Mouse (Mus musculus) testis, adult 2 months (tissue): ENCODE data around the gene Gm2000. TPM values are rescaled to one million over a fixed set of nuclear protein-coding genes. Genes with fewer than 3 reads are reported as not detected.

Source experiments
- H3K27ac ChIP-seq: fragments of 200-500 bp; 2 replicates; pipeline ENCODE4 v1.5.1; 2012; ENCODE audit warnings: low read depth, low read length; ENCODE audit not compliant: control insufficient read depth, insufficient read depth
- H3K27me3 ChIP-seq: fragments of 200-500 bp; 2 replicates; pipeline ENCODE4 v1.6.1; 2012; ENCODE audit warnings: mild to moderate bottlenecking, low read length, moderate library complexity; ENCODE audit not compliant: control insufficient read depth, insufficient read depth
- H3K36me3 ChIP-seq: fragments of 200-500 bp; 2 replicates; pipeline ENCODE4 v1.6.1; 2012; ENCODE audit warnings: mild to moderate bottlenecking, low read length; ENCODE audit not compliant: control insufficient read depth, insufficient read depth
- H3K4me1 ChIP-seq: fragments of 200-500 bp; 2 replicates; pipeline ENCODE4 v1.6.1; 2012; ENCODE audit warnings: low read length; ENCODE audit not compliant: control insufficient read depth, insufficient read depth
- H3K4me3 ChIP-seq: fragments of 200-500 bp; 2 replicates; pipeline ENCODE4 v1.5.1; 2012; ENCODE audit warnings: low read depth, mild to moderate bottlenecking, low read length, moderate library complexity, mixed read lengths; ENCODE audit not compliant: control insufficient read depth
- CTCF ChIP-seq: fragments of 200-500 bp; IDR thresholded peaks from 2 replicates; pipeline ENCODE4 v1.5.1; 2012; ENCODE audit warnings: low read depth, mild to moderate bottlenecking, inconsistent platforms, low read length, moderate library complexity; ENCODE audit not compliant: control insufficient read depth, insufficient read depth, insufficient replicate concordance
- POLR2A ChIP-seq: fragments of 200-500 bp; IDR thresholded peaks from 2 replicates; pipeline ENCODE4 v1.6.1; 2012; ENCODE audit warnings: low read depth, mild to moderate bottlenecking, inconsistent platforms, low read length, moderate library complexity; ENCODE audit not compliant: control insufficient read depth
- polyA plus RNA-seq: library from polyadenylated mRNA; depleted of rRNA; stranded (reverse); fragments of >200 nt; gene quantifications from 2 replicates; pipeline ENCODE4 v1.2.3, GENCODE M21; 2012; rRNA removed

The Gm2000 gene
- polyA plus RNA-seq = 6.9 and 7.6 TPM in 2 replicates

DNA sequence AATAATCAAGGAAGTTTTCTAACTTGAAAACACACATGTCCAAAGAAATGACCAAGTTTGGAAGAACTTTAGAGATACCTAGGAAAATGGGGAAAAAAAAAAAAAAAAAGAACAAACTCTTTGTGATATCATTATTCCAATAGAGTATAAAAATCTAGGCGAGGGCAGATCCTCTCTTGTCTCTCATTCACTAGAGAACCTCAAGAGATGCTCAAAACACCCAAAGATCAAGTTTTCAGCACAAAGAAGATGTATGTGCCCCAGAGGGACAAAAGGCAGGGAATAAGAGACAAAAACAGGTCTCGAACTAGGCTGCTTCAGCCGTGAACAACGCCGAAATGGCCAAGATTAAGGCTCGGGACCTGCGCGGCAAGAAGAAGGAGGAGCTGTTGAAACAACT, at the start of gene Gm2000:
Gene Gm2000, plus strand, starts transcription at position 301 of the 400 bp plus-strand sequence.
- Histone ChIP-seq H3K36me3 (peaks cover 2% of the 10 kb centered on the region; the same call in 1 of the 2 replicates), H3K4me1 (no peaks in the 10 kb centered on the region), H3K27me3 (no peaks in the 10 kb centered on the region), H3K27ac (no peak within 1 kb of the TSS), H3K4me3 (no peak within 1 kb of the TSS)
- no peak for TF ChIP-seq CTCF
- TF ChIP-seq POLR2A = no peak

DNA sequence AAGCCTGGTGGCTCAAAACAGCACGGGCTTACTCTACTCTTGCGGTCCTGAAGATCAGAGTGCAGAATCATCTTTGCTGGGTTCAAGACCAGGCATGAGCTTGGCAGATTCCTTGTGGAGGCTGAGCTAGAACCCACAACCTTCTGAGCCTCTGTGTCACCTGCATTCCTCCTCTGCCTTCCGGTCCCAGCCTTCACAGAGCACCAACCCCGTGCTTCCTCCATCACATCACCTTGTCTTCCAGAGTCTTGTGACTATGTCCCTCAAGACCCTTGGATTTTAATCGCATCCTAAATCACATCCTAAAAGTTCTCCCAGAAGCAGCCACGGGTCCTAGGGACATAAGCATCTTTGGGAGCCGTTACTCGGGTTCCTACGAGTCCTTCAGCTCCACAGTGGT, 42.7 kb upstream of the Gm2000 start:
- Histone ChIP-seq H3K36me3 (no peaks in the 10 kb centered on the region), H3K4me3 (no peak overlapping the region), H3K27ac (no peak overlapping the region), H3K4me1 (no peaks in the 10 kb centered on the region), H3K27me3 (no peaks in the 10 kb centered on the region)
- no peak for TF ChIP-seq POLR2A
- TF ChIP-seq CTCF = no peak

DNA sequence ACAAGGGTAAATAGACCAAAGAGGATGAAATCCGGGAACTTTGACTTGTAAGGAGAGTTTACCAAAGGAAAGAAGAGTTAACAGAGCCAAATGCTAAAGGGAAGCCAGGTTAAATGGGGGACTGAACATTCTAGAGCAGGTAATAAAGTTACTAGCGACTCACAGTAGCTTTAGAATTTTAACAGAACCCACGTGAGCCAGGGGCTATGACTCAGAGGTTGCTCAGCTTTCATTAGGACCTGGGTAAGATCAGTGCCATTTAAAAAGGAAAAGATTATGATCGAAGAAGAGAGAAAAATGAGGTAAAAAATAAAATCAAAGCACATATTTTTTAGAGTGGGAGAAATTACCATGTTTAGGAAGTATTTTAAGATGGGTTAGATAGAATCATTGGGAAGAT, 25.0 kb upstream of the Gm2000 start:
- Histone ChIP-seq H3K27me3 (no peaks in the 10 kb centered on the region), H3K27ac (peak overlapping the region; percentile 39; the same call in 1 of the 2 replicates), H3K36me3 (no peaks in the 10 kb centered on the region; the same call in 1 of the 2 replicates), H3K4me1 (no peaks in the 10 kb centered on the region), H3K4me3 (no peak overlapping the region; the same call in 1 of the 2 replicates)
- TF ChIP-seq CTCF (no peak), POLR2A (no peak)

DNA sequence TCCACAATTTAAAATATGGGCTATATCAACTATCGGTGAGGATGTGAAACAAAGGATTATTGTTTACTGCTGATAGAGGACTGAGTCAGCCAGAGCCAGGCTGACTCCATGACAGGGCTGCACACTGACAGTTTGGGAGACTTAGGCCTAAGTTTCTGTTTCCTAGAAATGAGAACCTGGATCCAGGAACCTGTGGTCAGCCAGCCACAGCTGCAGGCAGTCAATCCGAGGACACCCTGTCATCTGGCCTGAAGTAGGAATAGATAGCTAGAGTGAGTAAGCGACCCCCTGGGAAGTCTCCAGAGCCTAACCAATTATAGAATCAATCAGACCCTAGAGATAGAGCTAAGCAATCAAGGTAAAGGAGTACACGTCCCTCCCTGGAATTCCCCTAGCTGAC, 21.4 kb upstream of the Gm2000 start:
- no peak overlapping the region for H3K4me3 ChIP-seq
- TF ChIP-seq POLR2A (no peak), CTCF (no peak)
- no peaks in the 10 kb centered on the region for H3K4me1 ChIP-seq
- H3K27me3 ChIP-seq = no peaks in the 10 kb centered on the region
- H3K27ac ChIP-seq = no peak overlapping the region
- H3K36me3 ChIP-seq = no peaks in the 10 kb centered on the region; the same call in 1 of the 2 replicates

DNA sequence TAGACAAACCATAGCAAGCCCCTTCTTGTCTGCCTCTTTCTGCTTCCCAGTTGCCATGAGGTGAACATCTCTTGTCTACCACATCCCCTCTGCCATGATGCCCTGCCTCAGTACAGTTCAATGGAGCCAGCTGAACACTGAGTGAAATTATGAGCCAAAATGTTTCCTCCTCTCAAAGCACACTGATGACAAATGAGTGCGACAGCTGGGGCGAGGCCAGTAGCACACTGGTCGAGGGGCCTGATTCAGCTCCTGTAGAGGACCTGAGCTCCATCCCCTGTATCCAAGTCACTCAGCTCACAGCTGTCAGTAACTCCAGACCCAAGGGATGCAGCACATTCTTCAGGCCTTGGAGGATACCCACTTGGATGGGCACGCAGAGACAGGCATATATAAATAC, 20.2 kb upstream of the Gm2000 start:
- TF ChIP-seq CTCF = no peak
- no peak for TF ChIP-seq POLR2A
- Histone ChIP-seq H3K27me3 (no peaks in the 10 kb centered on the region), H3K4me3 (no peak overlapping the region), H3K36me3 (no peaks in the 10 kb centered on the region; the same call in 1 of the 2 replicates), H3K27ac (no peak overlapping the region), H3K4me1 (no peaks in the 10 kb centered on the region)

DNA sequence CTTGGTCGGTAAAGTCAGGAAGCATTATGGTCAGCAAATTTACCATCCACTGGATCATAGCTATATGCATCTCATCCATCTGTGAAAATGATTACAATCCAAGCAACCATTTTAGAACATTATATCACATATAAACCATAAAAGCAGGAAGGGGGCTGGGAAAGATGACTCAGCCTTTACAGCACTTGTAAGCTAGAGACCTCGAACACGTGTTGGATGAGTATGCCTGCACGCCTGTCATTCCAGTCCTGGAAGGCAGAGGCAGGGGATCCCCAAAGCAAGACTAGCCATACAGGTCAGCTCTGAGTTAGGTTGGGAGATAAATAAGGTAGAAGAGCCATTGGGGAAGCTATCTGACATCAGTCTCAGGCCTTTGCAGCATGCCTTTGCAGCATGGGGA, 16.8 kb upstream of the Gm2000 start:
- no peak overlapping the region for H3K27ac ChIP-seq
- TF ChIP-seq POLR2A (no peak), CTCF (no peak)
- no peaks in the 10 kb centered on the region; the same call in 1 of the 2 replicates for H3K36me3 ChIP-seq
- no peaks in the 10 kb centered on the region for H3K27me3 ChIP-seq
- H3K4me3 ChIP-seq = no peak overlapping the region
- H3K4me1 ChIP-seq = no peaks in the 10 kb centered on the region

DNA sequence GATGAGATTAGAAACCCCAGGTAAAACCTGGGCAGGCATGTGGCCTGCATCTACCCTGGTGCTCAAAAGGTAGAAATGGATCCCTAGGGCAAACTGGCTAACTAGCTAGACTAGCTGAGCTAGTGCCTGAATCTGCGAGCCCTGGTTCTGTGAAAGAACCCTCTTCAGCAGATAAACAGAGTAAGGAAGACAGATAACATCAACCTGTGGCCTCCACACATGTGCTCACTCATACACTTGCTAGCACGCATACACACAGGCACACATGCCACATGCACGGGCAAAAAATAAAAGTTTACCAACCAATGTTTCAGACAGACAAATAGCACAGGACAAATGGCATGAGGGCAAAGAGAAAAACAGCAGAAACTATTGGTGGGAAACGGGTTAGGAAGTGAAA, 15.4 kb upstream of the Gm2000 start:
- Histone ChIP-seq H3K4me3 (no peak overlapping the region), H3K27ac (no peak overlapping the region), H3K4me1 (no peaks in the 10 kb centered on the region), H3K36me3 (no peaks in the 10 kb centered on the region; the same call in 1 of the 2 replicates), H3K27me3 (no peaks in the 10 kb centered on the region)
- TF ChIP-seq CTCF (no peak), POLR2A (no peak)

DNA sequence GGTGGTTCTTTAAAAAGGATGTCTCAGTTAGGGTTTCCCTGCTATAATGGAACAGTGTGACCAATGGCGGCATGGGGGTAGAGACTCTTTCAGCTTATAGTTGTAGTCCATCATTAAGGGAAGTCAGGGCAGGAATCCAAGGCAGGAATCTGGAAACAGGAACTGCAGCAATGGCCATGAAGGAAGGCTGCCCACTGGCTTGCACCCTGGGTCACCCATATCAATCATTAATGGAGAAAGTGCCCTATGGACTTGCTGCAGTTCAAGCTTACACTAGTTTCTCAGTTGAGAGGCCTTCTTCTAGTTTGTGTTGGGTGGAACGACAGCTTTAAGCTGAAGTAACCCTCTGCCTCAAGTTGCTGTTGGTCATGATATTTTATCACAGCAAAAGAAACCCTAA, 13.4 kb upstream of the Gm2000 start:
- no peaks in the 10 kb centered on the region for H3K4me1 ChIP-seq
- no peaks in the 10 kb centered on the region for H3K27me3 ChIP-seq
- no peak overlapping the region for H3K27ac ChIP-seq
- TF ChIP-seq POLR2A (no peak), CTCF (no peak)
- no peaks in the 10 kb centered on the region; the same call in 1 of the 2 replicates for H3K36me3 ChIP-seq
- no peak overlapping the region for H3K4me3 ChIP-seq
